Mouse (Mus musculus): Measurements from ENCODE around the gene Pcgf2.

DNA sequence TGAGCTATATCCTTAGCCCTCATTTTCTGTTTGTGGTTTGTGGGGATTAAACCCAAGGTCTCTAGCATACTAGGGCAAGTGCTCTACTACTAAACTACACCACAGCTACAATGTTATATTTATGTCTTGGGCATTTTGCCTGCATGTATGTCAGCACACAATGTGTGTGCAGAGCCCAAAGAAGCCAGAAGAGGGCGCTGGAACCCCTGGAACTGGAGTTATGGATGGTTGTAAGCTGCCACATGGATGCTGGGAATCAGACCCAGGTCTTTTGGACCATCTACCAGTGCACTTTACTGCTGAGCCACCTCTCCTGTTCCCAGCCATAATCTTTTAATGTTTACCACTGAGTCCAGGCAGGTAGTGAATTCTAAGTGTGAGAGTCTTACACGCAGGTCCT, 57.6 kb downstream of the Pcgf2 start:
- TF ChIP-seq MAX (IDR thresholded peaks at IDR 0.05) (no peak), CTCF (IDR thresholded peaks at IDR 0.05; ENCODE audit: control insufficient read depth, insufficient read depth, insufficient read length) (no peak), MYOG (IDR thresholded peaks at IDR 0.05; ENCODE audit: control insufficient read depth, extremely low read depth, insufficient read length) (no peak)

Measured in C2C12 (cell line).